Mouse (Mus musculus) hindbrain, embryonic 14.5 days (tissue): Measurements from ENCODE around the gene Rtp1. TPM values are rescaled to one million over a fixed set of nuclear protein-coding genes. Genes with fewer than 3 reads are reported as not detected.

Experiments
- ATAC-seq: fragments of 200-750 bp; cut with Nextera tagmentation; 2 replicates; pipeline ENCODE4 v1.8.0; 2017; ENCODE audit warnings: moderate number of reproducible peaks, mild to moderate bottlenecking, moderate TSS enrichment, moderate library complexity; ENCODE audit not compliant: low FRiP score
- DNase-seq: peaks from one replicate; pipeline ENCODE4 v3.0.0-alpha.2; 2015; ENCODE audit warnings: low spot score
- H3K27ac ChIP-seq: fragments of 300-500 bp; sonication (generic); 2 replicates; pipeline ENCODE4 v1.5.1; 2014; ENCODE audit warnings: mild to moderate bottlenecking, moderate library complexity
- H3K27me3 ChIP-seq: fragments of 300-500 bp; sonication (generic); 2 replicates; pipeline ENCODE4 v1.6.1; 2014; ENCODE audit warnings: mild to moderate bottlenecking, low read length, mixed read lengths; ENCODE audit not compliant: control insufficient read depth, insufficient read depth
- H3K36me3 ChIP-seq: fragments of 300-500 bp; sonication (generic); replicated peaks from 2 replicates; pipeline ENCODE4 v1.6.1; 2014; ENCODE audit not compliant: control insufficient read depth, insufficient read depth
- H3K4me1 ChIP-seq: fragments of 300-500 bp; sonication (generic); replicated peaks from 2 replicates; pipeline ENCODE4 v1.6.1; 2014; ENCODE audit warnings: antibody characterized with exemption, low read length, mixed read lengths; ENCODE audit not compliant: control insufficient read depth, insufficient read depth
- H3K4me2 ChIP-seq: fragments of 300-500 bp; sonication (generic); replicated peaks from 2 replicates; pipeline ENCODE4 v1.6.1; 2014; ENCODE audit warnings: mild to moderate bottlenecking, moderate library complexity
- H3K4me3 ChIP-seq: fragments of 300-500 bp; sonication (generic); replicated peaks from 2 replicates; pipeline ENCODE4 v1.5.1; 2014; ENCODE audit warnings: mild to moderate bottlenecking, low read length
- H3K9ac ChIP-seq: fragments of 300-500 bp; sonication (generic); 2 replicates; pipeline ENCODE4 v1.6.1; 2014
- H3K9me3 ChIP-seq: fragments of 300-500 bp; sonication (generic); 2 replicates; pipeline ENCODE4 v1.6.1; 2016; ENCODE audit warnings: low read length; ENCODE audit not compliant: control insufficient read depth
- WGBS: fragments of 180-500 bp; shearing (Covaris S2); extraction: QIAGEN DNeasy Blood & Tissue Kit; methylation state at CpG from one replicate; pipeline ENCODE4 v1.1.7; 2014; 5-methylcytosine and 5-hydroxymethylcytosine counted together
- polyA plus RNA-seq: library from polyadenylated mRNA; unstranded; fragments of >200 nt; fragmentation: Nextera tagmentation; extraction: Ambion mirVana; gene quantifications from 2 replicates; pipeline ENCODE4 v1.2.1, GENCODE M21; 2014

Rtp1 gene
- not detected in 2 replicates for polyA plus RNA-seq

GRCm38 (mm10) chr16:23428647-23429319 lies at the start of gene Rtp1:
Gene Rtp1, plus strand, starts transcription at chr16:23429133.
- ATAC-seq = no peak
- no peaks in the 10 kb centered on the region for H3K36me3 ChIP-seq
- 72% methylated on average over 7 of the region's 7 CpGs for WGBS

DNA sequence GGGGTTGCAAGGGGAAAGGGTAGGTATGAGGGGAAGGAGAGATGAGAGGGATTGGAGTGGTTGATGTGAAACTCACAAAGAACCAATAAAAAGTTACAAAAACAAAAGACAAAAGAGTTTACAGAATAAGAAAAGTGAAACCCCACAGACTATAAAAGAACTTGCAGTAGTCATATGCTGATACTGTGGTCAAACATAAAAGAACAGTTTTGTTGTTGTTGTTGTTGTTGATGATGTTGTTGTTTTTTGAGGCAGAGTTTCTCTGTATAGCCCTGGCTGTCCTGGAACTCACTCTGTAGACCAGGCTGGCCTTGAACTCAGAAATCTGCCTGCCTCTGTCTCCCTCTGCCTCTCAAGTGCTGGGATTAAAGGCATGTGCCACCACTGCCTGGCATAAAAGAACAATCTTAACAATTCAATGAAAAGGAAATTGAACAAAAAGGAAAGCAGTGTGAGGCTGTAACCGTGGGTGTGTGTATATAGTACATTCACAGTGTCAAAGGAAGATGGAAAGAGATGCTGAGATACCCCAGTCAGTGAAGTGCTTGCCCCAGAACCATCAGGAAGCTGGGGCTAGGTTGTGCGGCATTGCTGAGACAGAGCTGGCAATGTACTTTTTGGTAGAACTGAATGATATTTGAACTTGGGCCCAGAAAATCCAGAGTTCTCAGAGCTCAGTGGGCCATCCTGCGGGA lies 49.2 kb upstream of the Rtp1 start:
- no peaks in the 10 kb centered on the region for H3K27me3 ChIP-seq
- DNase-seq (no peak), ATAC-seq (no peak)
- peaks cover 4% of the 10 kb centered on the region for H3K9me3 ChIP-seq
- no peaks in the 10 kb centered on the region for H3K36me3 ChIP-seq
- H3K4me3 ChIP-seq = no peak overlapping the region
- no peak overlapping the region for H3K9ac ChIP-seq
- H3K4me1 ChIP-seq = no peaks in the 10 kb centered on the region
- H3K4me2 ChIP-seq = no peak overlapping the region
- no peak overlapping the region for H3K27ac ChIP-seq
- WGBS = 81% methylated on average over 3 of the region's 3 CpGs

More at GRCm38 (mm10) chr16:23428647-23429319, at the start of gene Rtp1:
- no peak within 1 kb of the TSS for H3K27ac ChIP-seq
- DNase-seq = no peak
- no peak within 1 kb of the TSS for H3K4me2 ChIP-seq
- H3K27me3 ChIP-seq = no peaks in the 10 kb centered on the region
- no peaks in the 10 kb centered on the region for H3K4me1 ChIP-seq
- H3K9ac ChIP-seq = no peak within 1 kb of the TSS
- no peak within 1 kb of the TSS for H3K4me3 ChIP-seq
- no peaks in the 10 kb centered on the region for H3K9me3 ChIP-seq

GRCm38 (mm10) chr16:23384304-23384703 lies 44.6 kb upstream of the Rtp1 start:
- Histone ChIP-seq H3K9ac (no peak overlapping the region), H3K27ac (no peak overlapping the region), H3K4me2 (no peak overlapping the region), H3K4me1 (no peaks in the 10 kb centered on the region), H3K4me3 (no peak overlapping the region), H3K27me3 (no peaks in the 10 kb centered on the region), H3K36me3 (no peaks in the 10 kb centered on the region), H3K9me3 (peaks cover 9% of the 10 kb centered on the region)
- ATAC-seq (no peak), DNase-seq (no peak)

DNA sequence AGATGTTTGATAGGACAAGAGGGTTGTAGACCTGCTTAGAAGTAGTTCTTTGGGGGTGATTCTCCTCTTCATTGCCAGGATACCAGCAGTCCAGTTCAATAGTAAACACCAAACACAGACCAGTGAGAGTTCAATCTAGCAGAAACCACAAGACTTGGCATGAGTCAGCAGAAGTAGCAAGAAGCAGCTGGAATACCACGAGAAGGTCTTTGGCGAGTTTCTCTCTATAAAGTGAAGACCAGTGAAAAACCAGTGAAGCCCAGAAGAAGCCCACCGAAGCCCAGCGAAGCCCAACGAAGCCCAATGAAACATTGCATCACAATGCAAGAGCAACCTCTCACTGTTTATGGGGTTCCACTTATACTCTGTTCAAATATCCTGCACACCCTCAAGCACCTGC lies 31.0 kb upstream of the Rtp1 start:
- no peaks in the 10 kb centered on the region for H3K27me3 ChIP-seq
- no peak overlapping the region for H3K9ac ChIP-seq
- ATAC-seq (no peak), DNase-seq (no peak)
- no peak overlapping the region for H3K4me3 ChIP-seq
- H3K4me2 ChIP-seq = no peak overlapping the region
- no peaks in the 10 kb centered on the region for H3K4me1 ChIP-seq
- H3K36me3 ChIP-seq = no peaks in the 10 kb centered on the region
- no peak overlapping the region for H3K27ac ChIP-seq
- no peaks in the 10 kb centered on the region for H3K9me3 ChIP-seq
- WGBS = 87% methylated on average over 5 of the region's 5 CpGs

- H3K27ac ChIP-seq = no peak overlapping the region
- H3K36me3 ChIP-seq = no peaks in the 10 kb centered on the region
- no peaks in the 10 kb centered on the region for H3K27me3 ChIP-seq
- DNase-seq = no peak
- no peak overlapping the region for H3K4me3 ChIP-seq
- 76% methylated on average over 4 of the region's 4 CpGs for WGBS
- no peaks in the 10 kb centered on the region for H3K9me3 ChIP-seq
- H3K4me1 ChIP-seq = no peaks in the 10 kb centered on the region
- ATAC-seq = no peak
- H3K9ac ChIP-seq = no peak overlapping the region
- H3K4me2 ChIP-seq = no peak overlapping the region
These were observed 27.5 kb upstream of the Rtp1 start for GRCm38 (mm10) chr16:23401463-23401862.

- Histone ChIP-seq H3K9me3 (no peaks in the 10 kb centered on the region), H3K4me3 (no peak overlapping the region), H3K4me2 (no peak overlapping the region), H3K27ac (no peak overlapping the region), H3K9ac (no peak overlapping the region), H3K4me1 (no peaks in the 10 kb centered on the region), H3K36me3 (no peaks in the 10 kb centered on the region), H3K27me3 (no peaks in the 10 kb centered on the region)
- WGBS = 67% methylated on average over 3 of the region's 3 CpGs
- DNase-seq (no peak), ATAC-seq (no peak)
These were observed 27.0 kb upstream of the Rtp1 start for GRCm38 (mm10) chr16:23401959-23402358.

GRCm38 (mm10) chr16:23403008-23403755 lies 25.8 kb upstream of the Rtp1 start:
- no peaks in the 10 kb centered on the region for H3K9me3 ChIP-seq
- no peaks in the 10 kb centered on the region for H3K36me3 ChIP-seq
- H3K9ac ChIP-seq = no peak overlapping the region
- H3K27ac ChIP-seq = no peak overlapping the region
- H3K4me3 ChIP-seq = no peak overlapping the region
- DNase-seq (peak; percentile 85), ATAC-seq (no peak)
- whole genome bisulfite sequencing = 53% methylated on average over 8 of the region's 8 CpGs
- no peak overlapping the region for H3K4me2 ChIP-seq
- no peaks in the 10 kb centered on the region for H3K27me3 ChIP-seq
- H3K4me1 ChIP-seq = no peaks in the 10 kb centered on the region

- WGBS = 84% methylated on average over 6 of the region's 6 CpGs
These were observed 16.0 kb upstream of the Rtp1 start for GRCm38 (mm10) chr16:23412930-23413329.

GRCm38 (mm10) chr16:23416261-23416656 lies 12.7 kb upstream of the Rtp1 start:
- H3K4me3 ChIP-seq = no peak overlapping the region
- ATAC-seq (no peak), DNase-seq (no peak)
- H3K4me2 ChIP-seq = peak overlapping the region; percentile 20
- peaks cover 6% of the 10 kb centered on the region for H3K4me1 ChIP-seq
- no peak overlapping the region for H3K9ac ChIP-seq
- no peak overlapping the region for H3K27ac ChIP-seq
- H3K9me3 ChIP-seq = no peaks in the 10 kb centered on the region
- no peaks in the 10 kb centered on the region for H3K36me3 ChIP-seq
- WGBS = 40% methylated on average over 10 of the region's 10 CpGs
- H3K27me3 ChIP-seq = no peaks in the 10 kb centered on the region

More at GRCm38 (mm10) chr16:23412930-23413329, 16.0 kb upstream of the Rtp1 start:
- H3K4me1 ChIP-seq = peaks cover 6% of the 10 kb centered on the region
- no peaks in the 10 kb centered on the region for H3K9me3 ChIP-seq
- H3K27me3 ChIP-seq = no peaks in the 10 kb centered on the region
- H3K27ac ChIP-seq = no peak overlapping the region
- H3K36me3 ChIP-seq = no peaks in the 10 kb centered on the region
- H3K9ac ChIP-seq = no peak overlapping the region
- ATAC-seq (no peak), DNase-seq (no peak)
- H3K4me2 ChIP-seq = no peak overlapping the region
- H3K4me3 ChIP-seq = no peak overlapping the region
